Mouse (Mus musculus) v-Abl transformed pro-B cells (cell line): ENCODE data around the gene Glt28d2.

Experiments
- in situ Hi-C, 2 experiments: fragments of 400-800 bp; cut with MboI; formaldehyde crosslinking; loops; one replicate each; pipeline ENCODE4 v1.15.1; 2025; ENCODE audit not compliant: unreplicated experiment in 2 of 2

The Glt28d2 gene

GRCm38 (mm10) chr3:85880687-85881086, 6.6 kb downstream of the Glt28d2 start:
- in situ Hi-C loops, result no loop called here

- in situ Hi-C loops, result no loop called here
Measured at GRCm38 (mm10) chr3:85880068-85880467, 7.2 kb downstream of the Glt28d2 start.

GRCm38 (mm10) chr3:85878911-85879310, 8.4 kb downstream of the Glt28d2 start:
- in situ Hi-C loops, result no loop called here

- in situ Hi-C loops, result no loop called here
Measured at GRCm38 (mm10) chr3:85863996-85864395, 23.3 kb downstream of the Glt28d2 start.

- in situ Hi-C loops, result no loop called here
Measured at GRCm38 (mm10) chr3:85862886-85863285, 24.4 kb downstream of the Glt28d2 start.

- in situ Hi-C loops, result no loop called here
Measured at GRCm38 (mm10) chr3:85860996-85861395, 26.3 kb downstream of the Glt28d2 start.

GRCm38 (mm10) chr3:85859311-85859710, 28.0 kb downstream of the Glt28d2 start:
- in situ Hi-C loops, result no loop called here

GRCm38 (mm10) chr3:85858140-85859135, 28.9 kb downstream of the Glt28d2 start:
- in situ Hi-C loops, result no loop called here

GRCm38 (mm10) chr3:85857083-85857482, 30.2 kb downstream of the Glt28d2 start:
- in situ Hi-C loops, result no loop called here

GRCm38 (mm10) chr3:85855947-85856346, 31.4 kb downstream of the Glt28d2 start:
- in situ Hi-C loops, result no loop called here

- in situ Hi-C loops, result no loop called here
Measured at GRCm38 (mm10) chr3:85855043-85855442, 32.3 kb downstream of the Glt28d2 start.

GRCm38 (mm10) chr3:85854143-85854542, 33.2 kb downstream of the Glt28d2 start:
- in situ Hi-C loops, result no loop called here

GRCm38 (mm10) chr3:85853715-85854114, 33.6 kb downstream of the Glt28d2 start:
- in situ Hi-C loops, result no loop called here

- in situ Hi-C loops, result no loop called here
Measured at GRCm38 (mm10) chr3:85850079-85850478, 37.2 kb downstream of the Glt28d2 start.

GRCm38 (mm10) chr3:85846316-85846715, 41.0 kb downstream of the Glt28d2 start:
- in situ Hi-C loops, result no loop called here

GRCm38 (mm10) chr3:85845341-85845740, 42.0 kb downstream of the Glt28d2 start:
- in situ Hi-C loops, result no loop called here

- in situ Hi-C loops, result no loop called here
Measured at GRCm38 (mm10) chr3:85842881-85843218, 44.5 kb downstream of the Glt28d2 start.

GRCm38 (mm10) chr3:85842177-85842880, 45.0 kb downstream of the Glt28d2 start:
- in situ Hi-C loops, result no loop called here

- in situ Hi-C loops, result no loop called here
Measured at GRCm38 (mm10) chr3:85841454-85842176, 45.7 kb downstream of the Glt28d2 start.

GRCm38 (mm10) chr3:85833627-85834026, 53.7 kb downstream of the Glt28d2 start:
- in situ Hi-C loops, result no loop called here
